Mouse (Mus musculus) frontal cortex, postnatal 25 days (tissue): ENCODE results near the gene Galnt12.

Source experiments
- DNase-seq, 2 experiments: peaks; one replicate each; pipeline ENCODE4 v3.0.0; 2022; ENCODE audit warnings: low spot score in 2 of 2

Gene Galnt12

DNA sequence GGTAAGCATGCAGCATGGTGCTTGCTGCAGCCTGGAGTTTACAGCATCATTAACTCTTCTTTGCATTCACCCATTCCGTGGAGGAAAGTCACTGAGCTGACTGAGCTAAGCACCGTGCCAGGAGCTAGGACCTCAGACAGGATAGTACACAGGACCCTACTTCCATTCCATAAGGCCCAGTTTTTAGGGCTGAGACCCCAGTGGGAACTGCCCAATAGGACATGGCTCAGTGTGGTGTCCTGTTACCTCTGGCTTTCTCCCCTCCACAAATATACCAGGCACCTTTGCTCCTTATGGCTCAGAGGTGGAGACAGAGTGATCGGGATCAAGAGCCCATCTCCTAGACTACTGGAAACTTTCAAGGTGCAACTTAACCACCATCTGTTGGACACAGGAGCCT, 59.1 kb downstream of the Galnt12 start:
- no peak for DNase-seq

DNA sequence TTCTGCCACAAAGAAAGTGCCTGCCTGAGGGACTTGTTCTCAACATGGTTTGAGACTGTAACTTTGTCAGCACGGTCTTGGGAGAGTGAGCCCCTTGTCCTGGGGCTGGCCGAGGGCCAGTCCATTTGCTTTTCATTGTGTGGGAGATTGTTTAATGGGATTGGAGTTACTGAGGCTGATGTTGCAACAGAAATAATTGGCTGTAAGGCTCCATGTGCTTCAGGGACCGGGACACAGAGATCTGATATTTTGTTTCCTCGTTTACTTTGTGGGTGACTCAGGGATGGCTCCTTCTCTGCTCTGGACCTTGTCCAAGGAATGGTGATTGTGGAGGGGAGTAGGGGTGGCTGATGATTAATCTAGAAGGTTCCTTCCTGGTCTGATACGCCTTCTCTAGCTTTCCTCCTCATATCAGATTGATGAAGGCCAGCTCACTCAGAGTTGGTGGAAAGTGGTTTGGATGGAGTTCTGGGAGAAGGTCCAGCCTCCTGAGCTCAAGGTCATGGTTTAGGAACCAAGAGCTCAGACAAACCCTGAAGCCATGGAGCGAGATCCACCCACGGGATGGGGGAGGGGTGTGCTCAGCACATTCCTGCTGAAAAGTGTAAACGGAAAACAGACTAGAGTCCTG, 60.0 kb downstream of the Galnt12 start:
- DNase-seq: no peak

DNA sequence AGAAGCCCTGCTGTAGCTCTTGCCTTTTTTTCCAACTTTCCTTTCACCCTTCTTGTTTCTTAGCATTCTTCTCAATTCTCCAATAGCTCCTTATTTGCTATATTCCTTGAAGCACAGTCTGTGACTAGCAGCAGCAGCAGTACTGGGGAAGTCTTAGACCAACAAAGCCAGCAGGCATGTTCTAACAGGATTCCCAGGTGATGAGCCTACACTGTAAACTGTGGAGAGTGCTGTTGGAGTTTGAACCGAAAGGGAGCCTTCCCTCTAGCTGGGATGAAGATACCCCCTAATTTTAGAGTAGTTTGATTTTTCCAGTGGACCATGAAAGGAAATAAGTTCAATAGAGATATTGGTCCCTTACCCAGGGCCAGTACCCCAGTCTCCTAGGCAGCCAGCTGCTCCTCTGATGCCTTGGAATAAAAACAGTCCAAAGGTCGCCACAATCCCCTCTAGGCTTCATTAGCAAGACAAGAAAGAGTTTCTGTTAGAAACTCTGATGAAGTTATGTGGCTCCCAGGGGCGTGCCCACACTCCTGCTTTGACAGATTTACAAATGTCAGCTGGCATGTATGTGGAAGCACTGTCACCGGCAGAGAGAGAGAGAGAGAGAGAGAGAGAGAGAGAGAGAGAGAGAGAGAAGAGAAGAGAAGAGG, 69.5 kb downstream of the Galnt12 start:
- DNase-seq: no peak

DNA sequence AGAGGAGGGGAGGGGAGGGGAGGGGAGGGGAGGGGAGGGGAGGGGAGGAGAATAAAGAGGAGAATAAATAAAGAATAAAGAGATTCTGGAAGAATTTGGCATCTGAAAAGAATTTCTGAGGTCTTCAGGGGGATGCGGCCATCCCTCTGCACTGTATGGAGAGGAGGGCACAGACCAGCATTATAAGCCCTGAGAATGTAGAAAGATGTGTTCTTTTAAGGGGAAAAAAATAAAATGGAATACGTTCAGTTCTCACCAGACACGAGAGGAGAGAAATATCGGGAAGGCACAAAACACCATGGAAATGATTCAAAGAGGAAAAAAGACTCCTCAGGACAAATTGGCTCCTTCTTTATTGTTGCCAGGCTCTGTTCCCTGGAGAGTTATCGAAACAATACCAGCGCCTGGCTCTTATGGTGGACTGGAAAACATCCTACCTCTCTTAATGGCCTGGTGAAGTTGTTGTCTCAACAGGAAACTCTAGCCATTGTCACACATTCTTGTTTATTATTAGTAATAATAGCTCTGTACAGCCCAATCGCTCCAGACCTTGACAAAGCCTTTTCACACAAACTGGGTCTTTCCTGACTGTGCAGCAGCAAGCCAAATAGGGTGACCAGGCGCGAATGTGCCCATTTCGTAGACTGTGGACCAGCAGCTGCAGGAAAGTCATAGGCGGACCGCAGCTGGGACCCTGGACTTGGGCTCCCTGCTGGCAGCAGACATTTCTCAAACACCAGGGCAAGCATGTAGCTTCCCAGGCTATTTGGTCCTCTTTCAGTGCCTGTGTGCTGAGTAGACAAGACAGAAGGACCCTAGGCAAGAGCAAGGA, 70.3 kb downstream of the Galnt12 start:
- no peak for DNase-seq

DNA sequence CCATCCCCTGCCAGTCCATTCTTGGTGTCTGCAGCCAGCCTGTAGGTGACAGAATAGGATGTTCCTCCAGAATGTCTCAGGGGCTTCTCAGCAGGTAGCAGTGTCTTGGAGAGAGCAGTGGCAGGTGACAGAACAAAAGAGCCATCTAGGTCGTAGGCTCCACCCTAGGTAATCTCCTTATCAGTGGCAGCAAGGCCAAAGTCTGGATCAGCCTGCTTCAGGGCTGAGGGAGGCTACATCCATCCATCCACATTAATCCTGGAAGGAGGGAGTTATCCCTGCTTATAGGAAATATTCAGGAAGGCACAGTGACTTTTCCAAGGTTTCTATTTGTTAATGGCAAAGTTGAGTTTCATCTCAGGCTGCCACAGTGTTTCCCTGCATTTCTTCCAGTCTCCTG, 80.6 kb downstream of the Galnt12 start:
- no peak for DNase-seq
